Mouse (Mus musculus) olfactory bulb, adult 2 months (tissue): ENCODE measurements around the gene Kirrel2. TPM values are rescaled to one million over a fixed set of nuclear protein-coding genes. Genes with fewer than 3 reads are reported as not detected.

Experiments
- H3K27ac ChIP-seq: fragments of 200-500 bp; 2 replicates; pipeline ENCODE4 v1.5.1; 2012; ENCODE audit warnings: low read depth, low read length; ENCODE audit not compliant: insufficient read depth
- H3K4me1 ChIP-seq: fragments of 200-500 bp; 2 replicates; pipeline ENCODE4 v1.6.1; 2012; ENCODE audit warnings: low read length; ENCODE audit not compliant: control insufficient read depth, insufficient read depth
- H3K4me3 ChIP-seq: fragments of 200-500 bp; 2 replicates; pipeline ENCODE4 v1.5.1; 2012; ENCODE audit warnings: mild to moderate bottlenecking, low read depth, low read length, moderate library complexity; ENCODE audit not compliant: insufficient read depth
- CTCF ChIP-seq: fragments of 200-500 bp; IDR thresholded peaks from 2 replicates; pipeline ENCODE4 v1.5.1; 2012; ENCODE audit warnings: low read depth, mild to moderate bottlenecking, low read length, moderate library complexity; ENCODE audit not compliant: insufficient read depth
- POLR2A ChIP-seq: fragments of 200-500 bp; IDR thresholded peaks from 2 replicates; pipeline ENCODE4 v1.6.1; 2012; ENCODE audit warnings: mild to moderate bottlenecking, low read depth, low read length, moderate library complexity; ENCODE audit not compliant: insufficient read depth
- WGBS: fragments of 180-500 bp; shearing (Covaris S2); methylation state at CpG from one replicate; pipeline ENCODE4 v1.1.7; 2018; 5-methylcytosine and 5-hydroxymethylcytosine counted together
- polyA plus RNA-seq: library from polyadenylated mRNA; stranded (reverse); fragments of >200 nt; gene quantifications from 2 replicates; pipeline ENCODE4 v1.2.4, GENCODE M21; 2012; ENCODE audit warnings: low replicate concordance; ENCODE audit not compliant: missing spikeins, insufficient read depth, insufficient read length

Kirrel2 gene
- polyA plus RNA-seq, 1 experiment = not detected

GRCm38 (mm10) chr7:30409789-30410188 is 47.7 kb downstream of the Kirrel2 start:
- no peak for TF ChIP-seq POLR2A
- TF ChIP-seq CTCF = no peak
- H3K4me3 ChIP-seq = no peak overlapping the region
- H3K4me1 ChIP-seq = no peaks in the 10 kb centered on the region
- H3K27ac ChIP-seq = no peak overlapping the region
- WGBS = 91% methylated on average over 2 of the region's 2 CpGs

GRCm38 (mm10) chr7:30408639-30409038 is 48.9 kb downstream of the Kirrel2 start:
- no peak for TF ChIP-seq CTCF
- TF ChIP-seq POLR2A = no peak
- Histone ChIP-seq H3K4me3 (no peak overlapping the region), H3K4me1 (no peaks in the 10 kb centered on the region), H3K27ac (no peak overlapping the region)
- WGBS = 88% methylated on average over 3 of the region's 3 CpGs

GRCm38 (mm10) chr7:30402343-30402742 is 55.1 kb downstream of the Kirrel2 start:
- 73% methylated on average over 4 of the region's 4 CpGs for WGBS
- Histone ChIP-seq H3K4me1 (no peaks in the 10 kb centered on the region), H3K4me3 (no peak overlapping the region), H3K27ac (no peak overlapping the region)
- TF ChIP-seq POLR2A (no peak), CTCF (no peak)

GRCm38 (mm10) chr7:30399671-30400070 is 57.8 kb downstream of the Kirrel2 start:
- no peak for TF ChIP-seq CTCF
- peaks cover under 1% of the 10 kb centered on the region for H3K4me1 ChIP-seq
- no peak overlapping the region for H3K27ac ChIP-seq
- WGBS = 63% methylated on average over 7 of the region's 7 CpGs
- no peak overlapping the region for H3K4me3 ChIP-seq

Other genes with a start within 250 kb of the Kirrel2 start
- not detected in 2 replicates for gene Polr2i, start 225.7 kb downstream of the Kirrel2 start, polyA plus RNA-seq
- not detected in 2 replicates for gene Tbcb, start 225.4 kb downstream of the Kirrel2 start, polyA plus RNA-seq
- not detected in 2 replicates for gene Ovol3, start 222.0 kb downstream of the Kirrel2 start, polyA plus RNA-seq
- not detected in 2 replicates for gene Thap8, start 177.6 kb downstream of the Kirrel2 start, polyA plus RNA-seq
- gene Wdr62, start 177.3 kb downstream of the Kirrel2 start, polyA plus RNA-seq = not detected in 2 replicates
- 737 TPM in 1 of 2 replicates, not detected in the other for gene Clip3, start 166.0 kb downstream of the Kirrel2 start, polyA plus RNA-seq
- not detected in 2 replicates for gene Alkbh6, start 149.0 kb downstream of the Kirrel2 start, polyA plus RNA-seq
- gene Syne4, start 142.9 kb downstream of the Kirrel2 start, polyA plus RNA-seq = not detected in 2 replicates
- not detected in 2 replicates for gene E130208F15Rik, start 135.9 kb downstream of the Kirrel2 start, polyA plus RNA-seq
- not detected in 2 replicates for gene Sdhaf1, start 133.8 kb downstream of the Kirrel2 start, polyA plus RNA-seq
- not detected in 2 replicates for gene Lrfn3, start 94.9 kb downstream of the Kirrel2 start, polyA plus RNA-seq
- gene Tyrobp, start 43.9 kb downstream of the Kirrel2 start, polyA plus RNA-seq = not detected in 2 replicates
- not detected in 2 replicates for gene Hcst, start 37.8 kb downstream of the Kirrel2 start, polyA plus RNA-seq
- not detected in 2 replicates for gene Nfkbid, start 36.0 kb downstream of the Kirrel2 start, polyA plus RNA-seq
- gene Aplp1, start 12.2 kb downstream of the Kirrel2 start, polyA plus RNA-seq = 174 TPM in 1 of 2 replicates, not detected in the other
- gene Nphs1, start 625 bp upstream of the Kirrel2 start, polyA plus RNA-seq = not detected in 2 replicates
- not detected in 2 replicates for gene Prodh2, start 35.9 kb upstream of the Kirrel2 start, polyA plus RNA-seq
- gene Arhgap33, start 77.4 kb upstream of the Kirrel2 start, polyA plus RNA-seq = not detected in 2 replicates
- gene Hspb6, start 94.5 kb upstream of the Kirrel2 start, polyA plus RNA-seq = not detected in 2 replicates
- not detected in 2 replicates for gene Proser3, start 94.6 kb upstream of the Kirrel2 start, polyA plus RNA-seq
- gene Lin37, start 102.1 kb upstream of the Kirrel2 start, polyA plus RNA-seq = not detected in 2 replicates
- gene U2af1l4, start 105.6 kb upstream of the Kirrel2 start, polyA plus RNA-seq = not detected in 2 replicates
- not detected in 2 replicates for gene Gm49396, start 105.7 kb upstream of the Kirrel2 start, polyA plus RNA-seq
- gene Psenen, start 105.9 kb upstream of the Kirrel2 start, polyA plus RNA-seq = not detected in 2 replicates
- not detected in 2 replicates for gene Igflr1, start 107.7 kb upstream of the Kirrel2 start, polyA plus RNA-seq
- 696 TPM in 1 of 2 replicates, not detected in the other for gene Kmt2b, start 131.0 kb upstream of the Kirrel2 start, polyA plus RNA-seq
- gene Zbtb32, start 141.2 kb upstream of the Kirrel2 start, polyA plus RNA-seq = not detected in 2 replicates
- not detected in 2 replicates for gene Upk1a, start 155.2 kb upstream of the Kirrel2 start, polyA plus RNA-seq
- 1,523 TPM in 1 of 2 replicates, not detected in the other for gene Cox6b1, start 168.5 kb upstream of the Kirrel2 start, polyA plus RNA-seq
- not detected in 2 replicates for gene Etv2, start 178.2 kb upstream of the Kirrel2 start, polyA plus RNA-seq
- not detected in 2 replicates for gene Rbm42, start 192.6 kb upstream of the Kirrel2 start, polyA plus RNA-seq
- not detected in 2 replicates for gene Haus5, start 207.3 kb upstream of the Kirrel2 start, polyA plus RNA-seq
- gene Pmis2, start 213.9 kb upstream of the Kirrel2 start, polyA plus RNA-seq = not detected in 2 replicates
- not detected in 2 replicates for gene 2200002J24Rik, start 241.2 kb upstream of the Kirrel2 start, polyA plus RNA-seq